13 mouse cellular contexts compared by ENCODE assay signal in the genomic region with DNA sequence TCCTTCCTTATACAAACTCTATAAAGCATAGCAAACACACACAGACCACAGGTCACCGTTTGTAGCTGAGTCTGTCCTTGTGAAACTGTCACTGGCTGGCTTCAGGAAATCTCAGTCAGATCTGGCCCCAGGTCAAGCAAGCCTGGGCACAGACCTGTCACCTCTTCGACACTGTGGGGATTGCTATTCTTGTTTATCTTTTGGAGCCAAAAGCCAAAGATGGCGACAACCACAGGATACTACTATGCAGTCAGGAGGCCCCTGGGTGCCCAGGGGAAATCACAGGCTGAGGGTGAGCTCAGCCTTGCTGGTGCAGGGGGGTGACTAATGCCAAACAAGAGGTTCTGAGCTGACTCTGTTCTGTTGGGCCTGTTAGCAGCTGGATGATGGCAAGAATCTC. TPM values are rescaled to one million over a fixed set of nuclear protein-coding genes. Genes with fewer than 3 reads are reported as not detected.
A peak's percentile ranks its signal among the peaks of the same experiment; 100 is the strongest.
DNase-seq lines count a peak whose midpoint lies in the region; ATAC-seq and TF ChIP-seq lines count a peak whose summit lies in the region.
"Had no signal": no experiment of that assay in that cellular context is flagged by ENCODE, and none has a peak within 500 bp of the region (broad histone marks: within the 10 kb centered on the region; RNA-seq: fewer than 3 reads in every experiment).

No protein-coding gene starts in this region.

- no peak overlapping the region for H3K4me2 ChIP-seq in stomach, postnatal 0 days (replicated peaks; ENCODE audit: low read depth)

- no peaks in the 10 kb centered on the region for H3K36me3 ChIP-seq in spleen, adult 2 months (ENCODE audit: control insufficient read depth, insufficient read depth, low read length)
- H3K36me3 ChIP-seq in stomach, postnatal 0 days (ENCODE audit: control insufficient read depth, insufficient read depth, low read length), result no peaks in the 10 kb centered on the region
- H3K36me3 ChIP-seq: G1E had no signal

- 20% methylated on average over 3 of the region's 3 CpGs for WGBS in spleen, adult 2 months
- 12% methylated on average over 3 of the region's 3 CpGs for WGBS in stomach, postnatal 0 days

- ATAC-seq in stomach, postnatal 0 days (ENCODE audit: low FRiP score, low TSS enrichment), result no peak
- ATAC-seq: forebrain, embryonic 14.5 days had no signal

- peaks cover 67% of the 10 kb centered on the region for H3K4me1 ChIP-seq in spleen, adult 2 months (ENCODE audit: control insufficient read depth, insufficient read depth, insufficient read length)
- peaks cover 17% of the 10 kb centered on the region for H3K4me1 ChIP-seq in stomach, postnatal 0 days (replicated peaks; ENCODE audit: control insufficient read depth, insufficient read depth)

- DNase-seq in heart, adult 11 months, result peak; percentile 97
- DNase-seq in heart, postnatal 25 days (ENCODE audit: low spot score), result no peak
- no peak for DNase-seq in spleen, adult 2 months (ENCODE audit: low read depth in 1 of 2, low spot score in 2 of 2)
- no peak for DNase-seq in spleen, postnatal 4 days (ENCODE audit: low spot score in 2 of 2)
- DNase-seq in heart, postnatal 14 days, result peak; percentile 38 to 43
- no peak for DNase-seq in stomach, postnatal 0 days (ENCODE audit: low spot score)
- DNase-seq in left cerebral cortex, adult 11 months (ENCODE audit: low spot score), result no peak
- DNase-seq in kidney, adult 11 months, result no peak
- DNase-seq: kidney, postnatal 10 days; left cerebral cortex, postnatal 4 days; spleen, adult 18-20 months had no signal

- no peaks in the 10 kb centered on the region for H3K27me3 ChIP-seq in spleen, adult 2 months (ENCODE audit: control insufficient read depth, insufficient read depth, low read length)
- H3K27me3 ChIP-seq in stomach, postnatal 0 days (ENCODE audit: control insufficient read depth, insufficient read depth, low read length), result no peaks in the 10 kb centered on the region

- H3K9me3 ChIP-seq in stomach, postnatal 0 days (ENCODE audit: control insufficient read depth, low read length), result no peaks in the 10 kb centered on the region
- H3K9me3 ChIP-seq: G1E had no signal

- H3K4me3 ChIP-seq in spleen, adult 2 months (ENCODE audit: extremely low read depth, insufficient read depth, insufficient read length), result no peak overlapping the region
- no peak overlapping the region for H3K4me3 ChIP-seq in stomach, postnatal 0 days (ENCODE audit: low read depth, low read length)

- no peak for TF ChIP-seq EP300 in stomach, postnatal 0 days (optimal IDR thresholded peaks at IDR 0.05)

- peak overlapping the region; percentile 62 for H3K27ac ChIP-seq in spleen, adult 2 months (ENCODE audit: insufficient read depth, low read length)
- H3K27ac ChIP-seq in stomach, postnatal 0 days (replicated peaks), result peak overlapping the region; percentile 65; the same call in 1 of the 2 replicates

- H3K9ac ChIP-seq in stomach, postnatal 0 days (ENCODE audit: low read length), result no peak overlapping the region

- no peak for TF ChIP-seq CTCF in spleen, adult 2 months (IDR thresholded peaks at IDR 0.05; ENCODE audit: extremely low read depth, insufficient read depth, insufficient read length, insufficient replicate concordance)
- no peak for TF ChIP-seq CTCF in stomach, postnatal 0 days (IDR thresholded peaks at IDR 0.05; ENCODE audit: low read depth)

- intact Hi-C loops in heart, postnatal 25 days (cut with DNase I), result no loop called here
- intact Hi-C loops in heart, postnatal 14 days (cut with DNase I), result no loop called here

- TF ChIP-seq POLR2A in spleen, adult 2 months (IDR thresholded peaks at IDR 0.05; ENCODE audit: low read depth, low read length), result no peak

RNA-seq across cellular contexts. Expression of a gene that starts 10.4 kb away (rescaled TPM):
- 10 to 100 TPM; 12.7 to 13.6 TPM for total RNA-seq in heart, postnatal 25 days (2021)
- polyA plus RNA-seq in spleen, adult 2 months (2012; rRNA removed), result 53.8 and 67.1 TPM in 2 replicates
- total RNA-seq in heart, postnatal 14 days (2021), result 10 to 100 TPM; 14.4 to 15.0 TPM
- 2.7 and 2.9 TPM in 2 replicates for polyA plus RNA-seq in stomach, postnatal 0 days (2015; fragmentation: Nextera tagmentation; extraction: Ambion mirVana)

RNA-seq across cellular contexts. Expression of a gene that starts 25.7 kb away (rescaled TPM):
- total RNA-seq in heart, postnatal 25 days (2021), result 1 to 10 TPM in 1 of 2 experiments, under 1 TPM in 1; 0.70 to 1.3 TPM
- polyA plus RNA-seq in spleen, adult 2 months (2012; rRNA removed), result 1.8 and 2.4 TPM in 2 replicates
- total RNA-seq in heart, postnatal 14 days (2021), result 1 to 10 TPM; 1.2 TPM
- 2.8 and 3.4 TPM in 2 replicates for polyA plus RNA-seq in stomach, postnatal 0 days (2015; fragmentation: Nextera tagmentation; extraction: Ambion mirVana)

Comparison
In these comparisons a context has a peak if more than half of its experiments do, and no peak if none do; other contexts are left out.
1. DNase-seq: peak in heart, adult 11 months (single experiment) and heart, postnatal 14 days (2 of 2); none in heart, postnatal 25 days (single experiment), spleen, adult 2 months (0 of 2), spleen, postnatal 4 days (0 of 2), stomach, postnatal 0 days (single experiment), left cerebral cortex, adult 11 months (single experiment) and kidney, adult 11 months (single experiment).